Mouse (Mus musculus): ENCODE data around the gene Fam98b.

Fam98b gene

DNA sequence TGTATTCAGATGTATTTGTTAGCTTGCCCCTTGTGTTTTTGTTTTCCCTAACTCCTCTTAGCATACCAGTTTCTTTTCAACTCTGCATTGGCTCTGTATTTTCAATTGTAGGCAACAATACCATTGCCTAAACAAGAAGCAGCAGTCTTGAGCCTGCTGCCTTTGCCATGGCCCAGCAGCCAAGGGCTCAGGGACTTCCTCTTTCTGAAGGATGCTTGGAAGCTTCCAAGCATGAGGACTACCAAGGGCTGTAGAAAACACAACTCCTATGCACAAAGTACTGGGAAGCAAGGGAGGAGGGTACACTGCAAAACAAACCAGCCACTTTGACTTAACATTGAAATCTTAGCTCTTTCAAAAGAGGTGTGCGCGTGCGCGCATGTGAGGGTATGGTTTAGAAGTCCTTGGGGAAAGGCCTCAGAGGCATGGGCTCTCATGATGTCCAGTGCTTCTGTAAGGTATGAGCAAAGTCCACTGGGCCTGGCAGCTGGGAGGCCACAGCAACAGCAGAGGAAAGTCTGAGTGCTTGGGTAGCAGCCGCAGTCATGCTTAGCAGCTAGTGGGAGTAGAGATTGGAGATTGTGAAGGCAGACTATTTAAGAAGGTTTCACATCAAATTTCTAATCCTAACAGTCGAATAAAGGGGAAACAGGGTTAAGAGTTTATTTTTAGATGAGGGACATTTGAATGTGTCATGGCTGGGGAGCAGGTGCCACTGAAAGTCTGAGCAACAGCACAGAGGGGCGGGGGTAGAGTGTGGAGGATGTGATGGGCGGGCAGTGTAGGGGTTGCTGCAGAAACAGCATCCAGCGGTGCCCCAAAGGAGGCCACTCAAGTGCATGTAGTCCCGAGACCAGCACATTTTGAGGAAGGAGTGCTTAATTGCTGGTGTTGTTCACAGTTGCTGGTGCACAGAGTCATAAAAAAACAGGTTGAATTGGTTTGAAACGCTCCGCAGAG is 54.1 kb downstream of the Fam98b start:
- no peak for DNase-seq (ENCODE audit: low spot score)

DNA sequence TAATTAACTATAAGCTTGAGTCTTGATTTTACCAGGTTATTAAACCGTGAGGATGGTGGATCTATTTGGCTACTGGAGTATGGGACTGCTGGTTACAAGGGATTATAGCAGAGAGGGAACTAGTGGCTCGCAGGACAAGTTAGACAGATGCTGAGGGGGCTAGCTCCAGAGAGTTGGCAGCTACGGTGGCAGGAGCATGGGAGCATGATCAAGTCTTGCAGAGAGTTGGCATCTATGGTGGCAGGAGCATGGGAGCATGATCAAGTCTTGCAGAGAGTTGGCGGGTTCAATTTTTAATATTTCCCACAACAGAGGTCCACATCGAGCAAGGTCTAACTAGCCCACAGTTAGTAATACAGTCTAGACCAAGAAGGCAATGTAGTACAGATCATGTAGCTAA is 55.4 kb downstream of the Fam98b start:
- no peak for DNase-seq (ENCODE audit: low spot score)

DNA sequence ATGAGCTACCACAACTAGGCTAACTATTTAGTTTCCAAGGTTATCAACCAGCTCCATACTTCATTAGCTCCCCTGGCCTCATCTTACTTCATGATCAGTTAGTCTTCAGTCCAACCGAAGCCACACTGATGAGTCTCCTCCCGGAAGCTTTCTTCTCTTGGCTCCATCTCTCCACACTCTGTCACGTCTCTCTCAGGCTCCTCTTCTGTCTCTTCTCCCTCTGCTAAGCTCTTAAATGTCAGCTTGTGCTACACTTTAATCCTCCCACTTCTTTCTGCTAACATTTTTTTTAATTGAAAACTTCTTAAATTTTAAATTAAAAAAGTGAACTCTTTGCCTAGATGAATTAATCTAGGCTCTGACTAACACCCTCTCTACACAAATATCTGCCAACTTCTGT is 58.4 kb downstream of the Fam98b start:
- DNase-seq (ENCODE audit: low spot score): no peak

DNA sequence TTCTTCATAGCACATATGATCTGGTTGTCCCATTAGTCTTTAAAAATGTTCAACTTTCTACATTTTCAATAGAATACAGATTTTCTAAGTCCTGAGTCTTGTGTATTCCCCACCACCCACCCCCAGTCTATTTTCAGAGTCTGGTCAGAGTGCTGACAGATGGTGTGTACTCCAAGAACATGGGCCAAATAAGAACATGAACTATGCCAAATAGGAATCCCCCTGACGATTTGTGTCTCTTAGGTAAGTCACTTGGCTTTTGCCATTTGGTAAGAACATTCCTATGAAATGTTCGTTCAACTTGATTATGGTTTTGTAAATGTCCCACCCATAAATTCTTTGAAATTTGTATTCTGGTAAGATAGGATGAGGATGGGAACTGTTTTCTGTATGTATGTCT is 59.5 kb downstream of the Fam98b start:
- no peak for DNase-seq (ENCODE audit: low spot score)

DNA sequence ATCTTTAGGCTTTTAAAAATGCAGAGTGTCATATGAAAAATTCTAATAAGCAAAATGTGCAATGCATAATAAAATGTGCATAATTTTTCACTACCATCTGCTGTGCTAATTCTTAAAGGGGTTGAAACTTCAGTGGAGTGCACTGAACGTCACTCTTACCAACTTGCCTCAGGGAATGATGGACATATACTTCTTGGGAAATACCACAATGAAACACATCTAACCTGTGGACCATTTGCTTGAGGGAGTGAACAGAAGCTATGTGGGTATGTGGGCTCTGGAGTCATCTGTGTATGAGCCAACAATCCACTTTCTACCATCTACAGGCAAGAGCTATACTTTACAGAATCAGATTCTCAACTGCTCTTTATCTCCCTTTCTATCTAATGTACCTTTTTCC is 61.8 kb downstream of the Fam98b start:
- no peak for DNase-seq (ENCODE audit: low spot score)

DNA sequence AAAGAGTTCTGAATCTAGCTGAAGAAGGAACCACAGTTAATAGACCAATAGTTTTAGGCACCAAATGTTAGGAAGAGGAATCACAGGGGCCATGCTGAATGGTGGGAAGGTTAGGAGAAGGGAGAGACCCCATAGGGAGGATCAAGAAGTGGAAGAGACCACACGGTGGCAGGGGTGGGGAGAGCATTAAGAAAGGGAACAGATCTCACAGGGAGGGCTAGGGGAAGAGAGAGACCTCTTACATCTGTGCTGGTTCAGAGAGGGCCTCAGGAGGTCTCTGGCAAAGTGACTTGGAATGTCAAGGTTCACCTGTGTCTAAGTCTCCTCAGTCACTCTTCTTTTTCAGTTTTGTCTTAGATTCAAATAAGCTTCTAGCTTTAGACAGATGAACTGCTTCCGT is 62.5 kb downstream of the Fam98b start:
- DNase-seq (ENCODE audit: low spot score): no peak

DNA sequence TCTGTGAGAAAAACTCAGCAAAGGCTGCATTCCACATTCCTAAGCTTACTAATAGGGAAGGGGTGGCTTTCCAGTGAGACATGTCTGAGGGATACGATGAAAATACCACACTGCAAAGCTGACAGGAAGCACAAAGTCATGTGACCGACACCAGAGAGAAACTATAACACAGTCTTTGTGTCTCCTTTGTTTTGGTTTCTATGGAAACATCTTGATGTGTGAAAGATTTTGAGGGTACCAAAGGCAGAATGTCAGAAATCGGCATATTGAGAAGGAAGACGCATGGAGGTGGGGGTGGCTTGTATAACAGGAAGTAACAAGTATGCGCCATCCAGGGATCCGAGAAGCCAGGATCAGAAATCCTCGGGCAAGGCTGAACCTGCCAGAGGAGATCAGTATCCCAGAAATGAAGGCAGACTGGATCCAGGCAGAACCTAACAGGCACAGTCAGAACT is 62.9 kb downstream of the Fam98b start:
- DNase-seq (ENCODE audit: low spot score): no peak

DNA sequence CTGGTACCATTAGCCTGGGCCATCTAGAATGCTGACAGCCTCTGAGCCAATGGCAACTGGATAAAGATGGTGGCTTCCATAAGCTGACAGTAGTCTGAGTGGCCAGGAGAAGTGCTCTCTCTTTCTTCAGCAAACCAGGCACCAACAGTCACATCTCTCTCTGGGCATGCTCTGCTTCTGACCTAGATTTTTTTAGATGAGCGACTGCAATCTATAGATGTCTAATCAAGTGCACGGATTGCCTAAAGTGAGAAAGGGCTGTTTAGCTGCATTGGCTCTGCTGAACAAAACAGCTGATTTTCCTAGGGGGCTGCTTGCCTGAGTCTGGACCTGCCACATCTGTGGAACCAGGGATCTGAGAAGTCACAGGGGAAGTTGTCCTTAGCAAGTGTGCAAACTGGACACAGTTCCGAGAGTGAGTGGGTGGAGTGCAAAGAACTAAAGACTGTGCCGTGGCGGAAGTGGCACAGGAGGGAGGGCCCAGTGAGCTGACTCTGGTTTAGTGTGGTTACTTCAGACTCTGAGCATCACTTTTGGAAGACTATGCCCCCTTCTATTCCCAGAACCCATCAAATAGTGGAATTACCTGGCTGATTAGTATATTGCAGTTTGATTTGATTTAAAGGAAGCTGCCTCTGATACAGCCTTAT is 64.2 kb downstream of the Fam98b start:
- no peak for DNase-seq (ENCODE audit: low spot score)

DNA sequence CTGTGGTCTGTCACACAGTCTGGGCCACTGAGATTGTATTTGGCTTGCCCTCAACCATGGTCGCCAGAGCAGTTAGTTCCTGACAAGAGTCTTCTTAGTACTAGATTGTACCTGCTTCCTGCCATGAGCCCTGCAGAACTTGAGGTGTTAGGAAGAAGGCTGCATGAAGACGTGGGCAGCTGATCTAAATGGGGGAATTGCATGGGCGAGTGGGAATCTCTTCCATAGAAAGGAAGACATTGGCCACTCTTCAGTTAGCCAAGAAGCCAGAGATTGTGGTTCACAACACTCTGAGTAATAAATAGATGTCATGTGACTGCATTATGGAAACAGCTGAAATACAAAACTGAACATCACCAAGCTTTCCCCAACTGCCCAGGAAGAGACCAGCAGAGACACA is 69.5 kb downstream of the Fam98b start:
- no peak for DNase-seq (ENCODE audit: low spot score)

Measured in ovary, postnatal 36 days (tissue).